Mouse (Mus musculus) mature B cell (primary cell): ENCODE measurements at regions not wholly inside any gene's neighbourhood (a gene's known extent, or its start where the extent isn't known, plus 50 kb on each side); places are given as distances from the start of the nearest gene placed in this dataset.
"Not testable (repeated sequence)": the region's sequence is repeated elsewhere in the genome, so short reads cannot be mapped to it uniquely, and the experiment has no call there.

Experiments
- in situ Hi-C: fragments of 300-500 bp; cut with MboI; formaldehyde crosslinking; loops from 2 replicates; pipeline ENCODE4 v1.14.3; 2019

DNA sequence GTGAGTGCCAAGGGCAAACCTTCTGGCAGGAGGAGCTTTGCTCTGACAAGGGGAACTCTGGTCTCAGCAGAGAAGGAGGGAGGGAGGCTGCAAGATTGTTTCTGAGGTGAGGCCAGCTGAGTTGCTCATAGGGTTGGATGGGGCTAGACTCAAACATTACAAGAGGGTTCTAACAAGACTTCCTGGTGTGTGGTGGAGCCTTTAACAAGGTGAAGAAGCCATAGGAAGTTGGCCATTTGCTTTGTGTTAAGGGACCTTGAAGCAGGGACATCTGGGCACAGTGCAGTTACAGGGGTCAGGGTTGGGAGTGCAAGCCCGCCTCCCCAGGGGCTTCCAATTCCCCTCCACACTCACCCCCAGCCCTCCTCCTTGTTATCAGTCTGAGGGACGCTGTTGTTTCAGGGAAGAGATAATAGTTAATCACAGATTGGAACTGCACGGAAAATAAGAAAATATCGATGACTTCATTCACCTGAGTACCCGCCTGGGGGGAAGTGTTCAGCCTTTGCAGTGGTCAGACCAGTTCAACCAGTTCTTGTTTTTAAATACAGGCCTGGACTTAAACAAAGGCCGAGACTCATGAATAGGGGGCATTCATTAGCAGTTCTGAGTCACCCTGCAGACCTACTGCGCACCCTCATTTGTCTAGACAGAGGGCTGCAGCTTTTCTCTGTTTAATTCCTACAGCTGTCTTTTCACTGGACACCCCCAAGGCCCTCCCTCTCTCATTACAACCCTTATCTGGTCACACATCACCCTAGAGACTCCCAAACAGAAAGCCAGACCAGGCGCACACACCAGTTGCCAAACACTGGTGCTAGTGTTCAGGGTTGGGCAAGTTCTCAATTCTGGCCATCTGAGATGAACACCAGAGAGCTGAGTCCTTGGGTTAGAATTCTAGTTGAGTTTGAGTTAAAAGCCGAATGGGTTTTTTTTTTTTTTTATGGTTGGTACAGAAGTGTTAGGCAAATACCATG, 139.5 kb downstream of the Bcl2l11 start:
- in situ Hi-C loops: no loop called here

DNA sequence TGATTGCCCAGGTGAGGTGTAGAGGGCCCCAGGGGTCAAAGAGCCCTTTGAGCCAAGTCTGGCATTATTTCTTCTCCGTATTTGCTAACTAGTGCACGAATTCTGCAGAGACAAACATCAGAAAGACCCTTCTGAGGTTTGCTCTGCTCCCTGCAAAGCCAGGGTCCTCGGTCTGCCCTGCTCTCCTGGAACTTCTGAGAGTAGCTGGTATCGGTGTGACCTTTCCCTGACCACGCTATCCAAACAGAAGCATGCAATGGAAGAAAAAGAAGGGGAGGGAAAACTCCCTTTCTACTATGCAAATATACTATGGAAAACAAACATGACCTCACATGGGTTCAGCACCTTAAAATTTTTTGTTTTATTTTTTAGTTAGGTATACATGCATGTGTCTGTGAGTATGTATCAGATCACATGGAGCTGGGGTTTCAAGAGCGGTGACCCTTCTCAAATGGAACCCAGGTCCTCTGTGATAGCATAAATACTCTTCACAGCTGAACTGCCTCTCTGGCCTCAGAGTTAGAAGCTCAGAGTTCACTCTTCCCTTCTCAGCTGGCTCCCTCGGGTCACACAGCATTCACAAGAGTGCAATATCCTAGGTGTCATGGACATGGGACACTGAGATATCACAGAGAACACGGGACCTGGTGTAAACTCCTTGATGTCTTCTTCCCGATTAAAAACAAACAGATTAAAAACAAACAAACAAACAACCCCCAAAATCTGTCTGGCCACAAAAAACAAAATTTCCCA, 144.7 kb downstream of the Bcl2l11 start:
- in situ Hi-C loops: no loop called here

DNA sequence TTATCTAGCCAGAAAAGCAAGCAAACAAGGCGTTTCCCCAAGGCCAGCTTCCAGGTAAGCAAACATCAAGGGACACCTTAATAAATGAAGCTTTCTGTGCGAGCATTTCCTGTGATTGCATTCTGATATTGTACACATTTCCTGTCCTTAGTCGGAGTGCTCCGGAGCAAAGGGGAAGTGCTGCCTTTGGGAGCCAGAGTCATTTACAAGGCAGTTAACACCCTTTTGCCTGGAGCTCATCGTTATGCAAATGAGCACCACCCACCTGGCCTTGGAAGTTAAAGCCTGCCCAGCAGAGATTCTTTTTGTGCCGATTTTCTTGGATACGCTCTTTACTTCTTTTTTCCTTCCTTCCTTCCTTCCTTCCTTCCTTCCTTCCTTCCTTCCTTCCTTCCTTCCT, 147.0 kb downstream of the Bcl2l11 start:
- in situ Hi-C loops: no loop called here

DNA sequence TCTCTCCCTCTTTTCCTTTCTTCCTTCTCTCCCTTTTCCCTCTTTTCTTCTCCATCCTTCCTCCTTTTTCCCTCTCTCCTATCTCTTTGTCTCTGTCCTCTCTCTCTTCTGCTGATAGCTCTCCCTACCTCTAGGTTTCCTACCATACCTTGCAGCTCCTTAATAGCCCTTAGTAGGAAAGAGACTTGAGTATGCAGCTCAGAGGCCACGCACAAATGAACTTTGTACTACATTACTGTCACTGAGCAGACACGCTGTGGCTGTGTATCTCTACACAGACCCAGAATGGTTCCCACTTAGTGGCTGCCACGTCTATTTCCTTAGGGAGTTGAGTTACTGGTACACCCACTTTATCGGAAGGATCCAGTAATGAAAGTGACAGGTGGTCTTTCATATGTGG, 147.5 kb downstream of the Bcl2l11 start:
- in situ Hi-C loops: no loop called here

DNA sequence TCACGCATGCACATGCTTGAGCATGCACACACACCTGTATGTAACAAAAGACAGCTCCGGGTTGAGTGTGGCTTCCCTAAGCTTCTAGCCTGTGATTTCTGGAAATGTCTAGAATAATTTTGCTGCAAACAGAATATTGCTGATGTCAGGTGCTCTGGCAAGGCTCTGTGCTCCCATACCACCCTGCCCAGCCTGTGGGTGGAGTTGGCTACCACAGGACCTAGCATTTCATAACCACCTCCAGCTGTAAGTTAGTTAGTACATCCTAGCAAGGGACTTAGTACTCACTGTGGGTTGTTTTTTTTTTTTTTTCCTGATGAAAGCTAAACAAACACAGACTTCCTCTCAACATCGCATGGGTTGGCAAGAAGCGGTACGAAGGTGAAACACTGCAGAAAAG, 150.5 kb downstream of the Bcl2l11 start:
- in situ Hi-C loops: no loop called here

DNA sequence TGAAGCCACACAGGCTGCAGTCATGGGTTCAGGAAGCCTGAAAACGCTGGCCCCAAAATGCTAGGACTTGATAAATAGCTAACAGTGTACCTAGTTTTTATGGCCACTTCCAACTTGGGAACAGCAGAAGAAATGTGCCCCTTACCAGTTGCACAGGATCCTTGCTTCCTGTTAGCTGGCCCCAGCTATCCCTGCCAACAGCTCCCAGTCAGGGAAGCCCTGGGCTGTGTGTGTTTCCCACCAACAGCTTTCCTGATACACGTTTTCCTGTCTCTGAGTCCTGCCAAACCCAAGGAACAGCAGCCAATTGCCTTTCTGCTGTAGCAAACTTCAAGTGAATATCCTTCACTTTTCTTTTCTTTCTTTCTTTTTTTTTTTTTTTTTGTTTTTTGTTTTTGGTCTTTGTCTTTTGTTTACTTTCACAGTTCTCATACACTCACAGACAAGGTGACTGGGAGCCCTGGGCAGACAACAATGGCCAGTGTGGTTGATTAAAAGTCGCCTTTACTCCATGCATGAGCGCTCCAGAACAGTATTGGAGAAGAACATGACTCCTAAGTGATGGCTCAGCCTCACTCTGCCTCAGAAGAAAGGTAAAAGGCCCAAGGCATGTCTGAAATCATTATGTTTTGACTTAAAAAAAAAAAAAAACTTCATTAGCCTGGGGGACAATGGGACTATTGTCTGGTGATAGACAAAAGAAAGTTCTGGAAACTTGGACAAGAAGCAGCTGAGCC, 151.7 kb downstream of the Bcl2l11 start:
- in situ Hi-C loops: no loop called here

DNA sequence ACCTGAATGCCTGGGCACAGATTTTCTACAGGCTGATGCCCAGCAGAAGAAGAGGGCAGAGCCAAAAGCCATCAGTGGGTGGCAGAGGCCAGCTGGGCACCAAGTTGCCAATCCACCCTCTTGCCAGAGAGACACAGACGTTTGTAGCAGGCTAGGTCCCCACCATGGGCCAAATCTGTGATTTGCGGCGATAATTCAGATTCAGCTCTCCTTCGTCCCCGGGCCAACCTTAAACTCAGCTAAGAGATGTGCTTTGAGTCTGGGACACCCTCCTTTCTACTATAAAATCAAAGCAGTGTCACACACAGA, 152.2 kb downstream of the Bcl2l11 start:
- in situ Hi-C loops: no loop called here

DNA sequence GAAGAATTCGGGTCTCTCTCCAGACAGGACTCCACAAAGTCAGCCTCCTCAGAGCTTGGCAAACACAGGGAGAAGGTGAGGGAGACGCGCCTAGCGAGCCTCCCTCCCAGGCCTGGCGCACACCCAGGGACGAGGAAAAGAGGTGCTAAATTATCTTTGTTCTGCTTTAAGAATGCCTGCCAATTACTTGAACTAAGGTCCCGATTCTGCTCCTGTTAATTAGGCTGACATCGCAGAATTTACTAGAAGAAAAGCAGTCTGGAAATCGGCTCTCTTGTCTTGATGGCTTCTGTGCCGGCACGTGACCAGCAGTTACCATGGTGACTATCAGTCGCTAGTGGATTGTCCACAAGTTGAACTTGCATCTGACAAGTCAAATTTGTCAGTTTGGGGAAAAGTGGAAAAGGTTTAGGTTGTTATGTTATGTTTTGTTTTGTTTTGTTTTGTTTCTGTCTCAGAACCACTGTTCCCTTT, 152.8 kb downstream of the Bcl2l11 start:
- in situ Hi-C loops: no loop called here

DNA sequence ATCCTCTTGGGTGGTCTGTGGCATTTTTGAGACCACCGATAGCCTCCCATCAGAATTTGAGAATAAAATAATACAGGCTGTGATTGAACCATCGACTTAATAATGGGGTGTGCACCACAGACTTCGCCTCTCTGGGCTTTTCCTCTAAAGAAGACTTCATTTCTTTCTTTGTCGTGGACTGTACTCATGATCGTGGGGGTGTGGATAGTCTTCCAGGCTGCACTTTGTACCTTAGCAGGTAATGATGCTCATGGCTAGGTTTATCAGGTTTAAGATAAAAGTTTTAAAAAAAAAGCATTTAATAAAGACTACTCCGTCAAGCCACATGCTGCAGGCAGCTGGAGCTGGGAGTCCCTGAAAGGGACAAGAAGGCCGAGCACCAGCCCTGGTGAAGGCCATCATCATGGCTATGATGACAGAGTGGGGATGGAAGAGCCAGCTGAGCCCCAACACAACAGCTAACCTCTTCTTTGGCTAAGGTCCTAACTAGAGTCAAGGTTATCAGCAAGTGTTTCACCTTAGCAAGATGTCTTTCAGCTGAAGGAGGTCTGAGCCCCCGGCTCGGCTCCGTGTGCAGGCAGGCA, 153.4 kb downstream of the Bcl2l11 start:
- in situ Hi-C loops: no loop called here

DNA sequence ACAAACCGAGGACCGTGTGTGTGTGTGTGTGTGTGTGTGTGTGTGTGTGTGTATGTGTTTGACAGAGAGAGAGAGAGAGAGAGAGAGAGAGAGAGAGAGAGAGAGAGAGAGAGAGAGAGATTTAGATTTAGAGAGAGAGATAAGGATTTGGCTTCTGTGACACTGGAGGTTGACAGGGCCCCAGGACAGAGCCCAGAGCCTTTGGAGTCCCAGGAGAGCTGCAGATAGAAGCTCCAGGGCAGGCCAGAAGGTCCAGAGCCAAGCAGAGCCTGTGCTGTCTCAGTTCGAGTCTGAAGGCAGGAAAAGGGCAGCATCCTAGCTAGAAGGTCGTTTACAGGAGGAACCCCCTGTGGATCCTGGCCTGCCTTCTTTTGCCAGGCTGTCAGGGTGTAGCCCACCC, 156.8 kb downstream of the Bcl2l11 start:
- in situ Hi-C loops: no loop called here

DNA sequence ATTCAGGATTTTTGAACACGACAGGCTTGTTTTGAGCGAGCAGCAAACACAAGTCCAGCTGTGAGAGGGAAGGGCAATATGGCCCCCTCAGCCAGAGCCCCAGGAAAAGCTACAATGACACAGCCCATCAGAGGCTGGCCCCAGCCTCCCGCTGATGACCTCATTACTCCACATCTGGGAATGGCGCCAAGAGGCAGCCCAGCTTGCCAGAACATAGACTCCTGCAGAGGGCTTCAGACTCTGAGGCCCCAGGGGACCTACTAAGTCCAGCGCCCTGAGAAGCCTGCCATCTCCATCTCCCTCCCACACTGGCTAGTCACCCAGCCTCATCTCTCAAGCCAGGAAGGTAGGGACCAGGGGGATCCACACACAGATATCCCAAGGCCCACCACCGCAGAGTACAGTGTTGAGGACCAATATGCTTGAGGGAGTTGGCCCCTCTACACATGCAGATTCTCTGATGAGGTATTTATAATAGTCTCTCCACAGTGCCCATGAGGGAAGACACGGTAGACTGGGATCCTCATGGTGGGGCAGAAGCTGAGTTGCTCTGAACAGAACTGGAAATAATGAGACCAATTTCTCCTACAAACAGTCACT, 159.1 kb downstream of the Bcl2l11 start:
- in situ Hi-C loops: no loop called here

DNA sequence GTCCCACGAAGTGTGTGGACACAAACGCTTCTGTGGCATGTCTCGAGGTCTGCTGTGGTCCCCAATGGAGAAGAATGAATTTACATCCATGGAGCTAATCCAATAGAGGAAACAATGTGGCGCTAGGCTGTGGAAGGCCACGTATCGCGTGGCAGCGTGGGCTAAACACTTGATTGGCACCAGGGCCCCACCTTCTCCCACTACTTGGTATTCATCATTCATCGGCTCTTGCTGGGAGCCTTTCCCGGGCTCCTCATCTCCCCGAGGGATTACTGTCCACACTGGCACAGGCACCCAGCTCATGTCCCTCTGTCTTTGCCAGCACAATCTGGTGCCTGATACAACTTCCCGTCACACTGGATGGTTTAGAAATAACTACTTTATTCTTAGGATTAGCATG, 159.6 kb downstream of the Bcl2l11 start:
- in situ Hi-C loops: no loop called here

DNA sequence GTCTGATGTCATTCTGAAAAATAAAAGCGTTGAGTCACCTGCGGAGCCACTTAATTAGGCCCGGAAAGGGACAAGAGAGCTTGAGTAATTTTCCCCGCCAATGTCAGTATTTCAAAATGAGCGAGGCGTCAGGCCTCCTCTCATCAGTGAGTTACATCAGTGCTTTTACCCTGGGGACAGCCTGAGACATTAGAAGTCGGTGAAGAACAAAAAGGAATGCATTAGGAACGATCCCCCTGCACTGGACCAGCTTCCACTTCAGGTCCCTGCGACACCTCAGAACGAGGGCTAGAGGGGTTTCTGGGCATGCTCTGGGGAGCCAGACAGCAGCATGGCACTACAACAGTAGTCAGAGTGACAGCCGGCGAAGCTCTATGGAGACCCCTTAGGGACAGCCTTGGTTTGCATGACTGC, 162.3 kb downstream of the Bcl2l11 start:
- in situ Hi-C loops: no loop called here

DNA sequence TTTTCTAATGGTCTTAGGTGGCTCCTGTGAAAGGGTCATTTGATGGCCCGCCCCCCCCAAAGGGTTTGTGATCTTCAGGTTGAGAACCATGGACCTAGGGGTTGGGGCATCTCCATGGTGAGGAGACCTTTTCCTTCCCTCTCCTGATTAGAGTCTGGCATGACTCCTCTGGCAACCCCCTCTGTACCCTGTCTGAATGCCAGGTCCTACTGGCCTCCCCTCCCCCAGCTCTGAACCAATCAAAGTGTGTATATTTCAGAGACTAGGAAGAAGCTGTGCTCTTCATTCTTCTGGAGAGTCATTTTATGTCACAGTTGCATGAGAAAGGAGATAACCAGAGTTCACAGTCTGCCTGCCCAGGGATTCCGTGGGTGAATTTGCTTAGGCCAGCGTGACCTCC, 164.8 kb downstream of the Bcl2l11 start:
- in situ Hi-C loops: no loop called here

DNA sequence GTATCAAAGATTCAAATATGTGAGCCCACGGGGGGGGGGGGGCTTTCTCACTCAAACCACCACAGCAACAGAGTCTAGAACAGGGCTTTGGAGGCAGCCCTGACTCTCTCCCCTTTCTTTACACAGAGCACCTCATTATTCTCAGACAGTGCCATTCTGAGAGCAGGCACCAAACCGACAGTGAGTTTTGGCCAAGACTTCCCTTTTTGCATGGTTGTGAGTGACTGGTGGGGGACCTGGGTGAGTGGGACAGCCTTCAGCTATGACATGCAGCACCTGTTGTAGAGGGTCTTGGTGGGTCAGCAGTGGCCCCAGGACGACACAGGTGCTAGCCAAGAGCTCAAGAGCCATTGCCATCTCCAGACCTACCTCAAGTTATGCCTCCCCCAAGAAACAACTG, 168.8 kb downstream of the Bcl2l11 start:
- in situ Hi-C loops: no loop called here

DNA sequence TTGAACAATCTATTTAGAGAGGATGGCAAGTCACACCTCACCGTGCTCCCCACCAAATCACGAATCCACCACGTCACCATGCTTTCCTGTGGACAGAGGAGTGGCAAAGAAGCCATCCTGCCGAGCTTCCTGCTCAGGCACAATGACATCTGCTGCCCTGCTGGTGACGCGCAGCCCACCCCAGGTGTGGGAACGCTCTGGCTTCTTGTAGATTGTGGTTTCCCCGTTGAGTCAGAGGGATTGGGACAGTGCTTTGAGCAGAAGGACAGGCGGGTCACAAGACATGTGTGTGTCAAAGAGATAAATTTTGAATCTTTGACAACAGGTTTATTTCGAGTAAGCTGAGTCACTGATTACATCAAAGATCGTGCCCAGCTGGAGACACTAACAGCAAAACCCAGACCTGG, 169.2 kb downstream of the Bcl2l11 start:
- in situ Hi-C loops: no loop called here

DNA sequence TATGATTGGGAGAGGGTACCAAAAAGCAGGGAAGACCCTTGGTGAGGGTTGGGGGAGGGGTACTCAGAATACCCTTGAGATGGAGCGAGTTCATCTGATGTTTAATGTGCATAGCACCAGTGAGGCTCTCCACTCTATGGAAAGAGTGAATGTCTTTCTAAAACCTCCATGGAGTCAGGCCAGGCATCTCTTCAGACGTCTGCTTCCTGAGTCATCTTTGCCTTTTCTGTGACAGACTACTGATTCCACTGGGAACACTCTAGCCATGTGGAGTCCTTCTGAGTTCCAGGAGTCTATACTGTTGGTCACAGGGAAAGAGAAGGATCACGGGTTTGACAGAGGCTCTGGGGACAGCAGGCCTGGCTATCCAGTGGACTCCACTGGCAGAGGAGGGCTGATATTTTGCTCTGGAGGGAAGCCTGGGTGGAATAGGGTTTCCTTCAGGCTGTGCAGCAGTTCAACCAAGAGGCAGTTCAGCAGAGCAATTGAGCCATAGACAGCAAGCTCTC, 169.9 kb downstream of the Bcl2l11 start:
- in situ Hi-C loops: no loop called here

DNA sequence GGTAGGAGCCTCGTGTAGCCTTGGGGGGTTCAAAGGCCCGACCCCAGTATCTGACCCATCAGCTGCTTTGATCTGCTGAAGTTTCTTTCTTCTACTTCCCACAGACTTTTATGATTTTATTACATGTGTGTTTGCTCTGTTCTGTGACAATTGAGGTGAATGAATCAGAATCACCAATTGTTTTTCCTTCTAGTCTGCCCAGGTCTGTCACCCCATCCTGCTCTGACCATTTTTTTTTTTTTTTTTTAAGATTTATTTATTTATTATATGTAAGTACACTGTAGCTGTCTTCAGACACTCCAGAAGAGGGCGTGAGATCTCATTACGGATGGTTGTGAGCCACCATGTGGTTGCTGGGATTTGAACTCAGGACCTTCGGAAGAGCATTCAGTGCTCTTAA, 170.6 kb downstream of the Bcl2l11 start:
- in situ Hi-C loops: not testable (repeated sequence)

DNA sequence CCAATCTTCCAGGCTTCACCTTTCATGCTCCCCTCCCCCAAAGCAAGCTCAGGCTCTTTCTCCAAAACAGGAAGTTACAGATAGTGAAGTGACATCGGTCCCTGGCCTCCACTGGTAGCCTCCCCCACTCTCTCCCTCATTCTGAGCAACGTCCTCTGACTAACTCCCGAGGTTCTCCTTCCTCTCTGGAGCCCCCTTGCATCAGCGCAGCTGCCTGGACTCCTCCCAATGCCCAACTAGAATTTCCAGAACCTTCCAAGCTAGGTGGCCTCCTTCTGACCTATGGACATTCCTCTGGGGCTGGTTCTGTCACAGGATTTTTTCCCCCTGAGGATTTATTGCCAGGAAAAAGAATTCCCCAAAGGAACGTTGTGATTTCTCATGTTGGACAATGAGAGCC, 171.1 kb downstream of the Bcl2l11 start:
- in situ Hi-C loops: no loop called here

DNA sequence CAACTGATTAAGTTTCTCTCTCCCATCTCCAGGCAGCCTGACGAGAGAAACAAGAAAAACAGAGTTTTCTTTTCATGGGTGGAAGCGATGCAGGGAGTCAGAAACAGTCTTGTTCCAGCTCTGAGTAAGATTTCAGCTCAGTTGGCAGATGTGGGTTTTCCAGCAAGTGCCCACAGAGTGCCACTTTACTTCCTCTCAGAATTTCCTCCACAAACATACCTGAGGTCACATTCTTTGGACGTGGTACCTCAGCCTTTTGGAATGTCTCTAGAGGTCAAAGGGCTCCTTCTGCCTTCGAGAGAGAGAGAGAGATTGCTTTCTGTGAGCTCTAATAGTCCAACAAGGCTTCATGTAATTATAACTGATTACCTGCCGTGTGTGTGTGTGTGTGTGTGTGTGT, 172.0 kb downstream of the Bcl2l11 start:
- in situ Hi-C loops: no loop called here

DNA sequence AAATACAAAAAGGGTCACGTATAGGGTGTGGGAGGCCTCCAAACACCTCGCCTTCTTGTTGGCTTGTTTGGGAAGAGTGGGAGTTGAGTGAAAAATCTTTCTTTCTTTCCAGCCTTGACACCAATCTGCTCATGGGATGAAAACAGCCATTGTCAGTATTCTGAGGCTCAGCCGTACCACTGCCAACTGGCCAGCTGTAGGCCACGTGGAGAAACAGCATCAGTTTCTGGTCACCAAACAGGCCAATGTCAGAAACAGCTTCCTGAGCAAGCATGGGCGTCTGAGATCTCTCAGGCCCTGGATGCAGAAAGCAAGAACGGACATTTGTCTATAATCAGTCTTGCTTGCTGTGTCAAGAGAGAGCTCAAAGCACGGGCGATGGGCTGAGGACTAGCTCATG, 173.2 kb downstream of the Bcl2l11 start:
- in situ Hi-C loops: no loop called here
